Mouse (Mus musculus): ENCODE results near the gene Prdx5.

Prdx5 gene

GRCm38 (mm10) chr19:6937541-6938465 lies 27.9 kb upstream of the Prdx5 start:
- peak in 1 of 2 experiments; percentile 63 for DNase-seq (ENCODE audit: inconsistent age in 2 of 2, low spot score in 1 of 2)

GRCm38 (mm10) chr19:6936299-6936698 lies 26.4 kb upstream of the Prdx5 start:
- peak in 1 of 2 experiments; percentile 65 for DNase-seq (ENCODE audit: inconsistent age in 2 of 2, low spot score in 1 of 2)

- DNase-seq (ENCODE audit: inconsistent age in 2 of 2, low spot score in 1 of 2): no peak
Measured at GRCm38 (mm10) chr19:6934195-6934977, 24.5 kb upstream of the Prdx5 start, which contains the start of gene Kcnk4. Gene Kcnk4 (minus strand): TSS chr19:6934515.

- DNase-seq (ENCODE audit: inconsistent age in 2 of 2, low spot score in 1 of 2): peak in 1 of 2 experiments; percentile 61
Measured at GRCm38 (mm10) chr19:6933436-6934194, 23.7 kb upstream of the Prdx5 start.

- no peak for DNase-seq (ENCODE audit: inconsistent age in 2 of 2, low spot score in 1 of 2)
Measured at GRCm38 (mm10) chr19:6933102-6933435, 23.2 kb upstream of the Prdx5 start.

- DNase-seq (ENCODE audit: inconsistent age in 2 of 2, low spot score in 1 of 2): peak in 1 of 2 experiments; percentile 46
Measured at GRCm38 (mm10) chr19:6932018-6932417, 22.1 kb upstream of the Prdx5 start.

- no peak for DNase-seq (ENCODE audit: inconsistent age in 2 of 2, low spot score in 1 of 2)
Measured at GRCm38 (mm10) chr19:6931002-6931401, 21.1 kb upstream of the Prdx5 start.

- no peak for DNase-seq (ENCODE audit: inconsistent age in 2 of 2, low spot score in 1 of 2)
Measured at GRCm38 (mm10) chr19:6928080-6928479, 18.2 kb upstream of the Prdx5 start.

GRCm38 (mm10) chr19:6926559-6927255 lies 16.8 kb upstream of the Prdx5 start:
- peak in 1 of 2 experiments; percentile 74 for DNase-seq (ENCODE audit: inconsistent age in 2 of 2, low spot score in 1 of 2)

GRCm38 (mm10) chr19:6925611-6926329 lies 15.9 kb upstream of the Prdx5 start:
- no peak for DNase-seq (ENCODE audit: inconsistent age in 2 of 2, low spot score in 1 of 2)

- no peak for DNase-seq (ENCODE audit: inconsistent age in 2 of 2, low spot score in 1 of 2)
Measured at GRCm38 (mm10) chr19:6925307-6925573, 15.3 kb upstream of the Prdx5 start, which contains the start of gene Catsperz. Gene Catsperz (minus strand): TSS chr19:6925380.

GRCm38 (mm10) chr19:6924461-6925306 lies 14.8 kb upstream of the Prdx5 start:
- DNase-seq (ENCODE audit: inconsistent age in 2 of 2, low spot score in 1 of 2): peak; percentile 83 to 96

GRCm38 (mm10) chr19:6922901-6923735 lies 13.2 kb upstream of the Prdx5 start:
- no peak for DNase-seq (ENCODE audit: inconsistent age in 2 of 2, low spot score in 1 of 2)

GRCm38 (mm10) chr19:6921647-6922567 lies 12.0 kb upstream of the Prdx5 start, which contains the start of gene Esrra:
Gene Esrra (minus strand): TSS chr19:6921813.
- DNase-seq (ENCODE audit: inconsistent age in 2 of 2, low spot score in 1 of 2): peak; percentile 100

GRCm38 (mm10) chr19:6920741-6921636 lies 11.1 kb upstream of the Prdx5 start:
- peak; percentile 77 to 88 for DNase-seq (ENCODE audit: inconsistent age in 2 of 2, low spot score in 1 of 2)
